Mouse (Mus musculus): Measurements from ENCODE around the gene Nfkbie.

DNA sequence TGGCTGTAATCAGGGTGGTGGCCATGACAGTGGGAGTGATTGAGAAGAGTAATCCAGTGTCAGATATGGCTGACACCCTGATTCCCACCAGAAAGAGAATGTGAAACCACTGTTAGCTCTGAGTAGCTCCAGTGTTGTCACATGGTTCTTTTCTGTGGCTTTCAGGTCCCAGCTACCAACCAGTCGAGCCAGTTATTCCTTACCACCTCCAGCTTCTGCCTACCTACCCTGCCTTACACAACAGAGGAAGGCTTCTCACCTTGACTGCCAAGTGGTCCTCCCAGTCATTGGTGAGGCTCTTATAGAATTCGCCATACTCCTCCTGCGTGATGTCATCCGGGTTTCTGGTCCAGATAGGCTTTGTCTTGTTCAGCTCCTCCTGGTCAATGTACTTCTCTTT lies 14.5 kb downstream of the Nfkbie start:
- TF ChIP-seq CTCF (IDR thresholded peaks at IDR 0.05; ENCODE audit: low read depth), result no peak
- no peak for TF ChIP-seq EP300 (IDR thresholded peaks at IDR 0.05; ENCODE audit: low read depth)
